18 mouse cellular contexts compared by ENCODE assay signal in genomic region chr11:70293881-70294280, GRCm38 (mm10). TPM values are rescaled to one million over a fixed set of nuclear protein-coding genes. Genes with fewer than 3 reads are reported as not detected.
A peak's percentile ranks its signal among the peaks of the same experiment; 100 is the strongest.
DNase-seq lines count a peak whose midpoint lies in the region; ATAC-seq and TF ChIP-seq lines count a peak whose summit lies in the region.
"Had no signal": no experiment of that assay in that cellular context is flagged by ENCODE, and none has a peak within 500 bp of the region (broad histone marks: within the 10 kb centered on the region; RNA-seq: fewer than 3 reads in every experiment).

No protein-coding gene starts in this region.

- H3K4me1 ChIP-seq in hindbrain, postnatal 0 days (ENCODE audit: insufficient read depth, low read length), result no peaks in the 10 kb centered on the region
- peaks cover 5% of the 10 kb centered on the region for H3K4me1 ChIP-seq in hindbrain, embryonic 10.5 days (replicated peaks)
- H3K4me1 ChIP-seq: midbrain, embryonic 15.5 days had no signal

- H3K27me3 ChIP-seq in hindbrain, postnatal 0 days (ENCODE audit: insufficient read depth, low read length), result no peaks in the 10 kb centered on the region; the same call in 1 of the 2 replicates
- H3K27me3 ChIP-seq in hindbrain, embryonic 10.5 days (ENCODE audit: insufficient read depth, poor library complexity, severe bottlenecking), result no peaks in the 10 kb centered on the region
- H3K27me3 ChIP-seq: heart, embryonic 13.5 days; midbrain, embryonic 15.5 days had no signal

- no peak overlapping the region for H3K27ac ChIP-seq in hindbrain, postnatal 0 days
- no peak overlapping the region for H3K27ac ChIP-seq in hindbrain, embryonic 10.5 days
- H3K27ac ChIP-seq in layer of hippocampus, adult 2 months, result no peak overlapping the region
- H3K27ac ChIP-seq: heart, embryonic 13.5 days; midbrain, embryonic 15.5 days had no signal

- H3K9me3 ChIP-seq in hindbrain, postnatal 0 days (ENCODE audit: low read length), result no peaks in the 10 kb centered on the region
- H3K9me3 ChIP-seq in hindbrain, embryonic 10.5 days, result no peaks in the 10 kb centered on the region
- H3K9me3 ChIP-seq: heart, embryonic 13.5 days; midbrain, embryonic 15.5 days had no signal

- TF ChIP-seq CTCF in hindbrain, postnatal 0 days (IDR thresholded peaks at IDR 0.05; ENCODE audit: low read depth), result no peak
- TF ChIP-seq CTCF in layer of hippocampus, adult 2 months (conservative IDR thresholded peaks at IDR 0.05), result no peak

- no peaks in the 10 kb centered on the region for H3K36me3 ChIP-seq in hindbrain, postnatal 0 days (ENCODE audit: insufficient read depth, low read length)
- H3K36me3 ChIP-seq in hindbrain, embryonic 10.5 days, result no peaks in the 10 kb centered on the region
- H3K36me3 ChIP-seq: heart, embryonic 13.5 days; midbrain, embryonic 15.5 days had no signal

- ATAC-seq in hindbrain, postnatal 0 days, result no peak
- ATAC-seq: midbrain, embryonic 15.5 days had no signal

- H3K4me3 ChIP-seq in hindbrain, postnatal 0 days (ENCODE audit: low read length), result no peak overlapping the region
- no peak overlapping the region for H3K4me3 ChIP-seq in hindbrain, embryonic 10.5 days
- no peak overlapping the region for H3K4me3 ChIP-seq in layer of hippocampus, adult 2 months
- H3K4me3 ChIP-seq: heart, embryonic 13.5 days; midbrain, embryonic 15.5 days had no signal

- peak; percentile 7 for DNase-seq in cerebellum, adult 11-12 months
- no peak for DNase-seq in cerebellum, adult 11 months
- DNase-seq in hindbrain, postnatal 0 days (ENCODE audit: low spot score), result peak; percentile 37
- DNase-seq in hindbrain, embryonic 10.5 days (ENCODE audit: low spot score), result no peak
- DNase-seq in layer of hippocampus, adult 2 months (ENCODE audit: low spot score in 2 of 2), result peak; percentile 29 to 63
- peak; percentile 10 for DNase-seq in right cerebral cortex, postnatal 4 days
- DNase-seq in thymus, postnatal 0 days (ENCODE audit: low spot score), result no peak
- DNase-seq in urinary bladder, adult 2 months (ENCODE audit: low spot score), result no peak
- DNase-seq: adrenal gland, postnatal 10 days; gastrocnemius, postnatal 14 days; heart, postnatal 4 days; kidney, adult 8-10 months; kidney, postnatal 36 days; lung, embryonic 14.5 days; thymus, adult 18-20 months had no signal

- WGBS in hindbrain, postnatal 0 days, result 80% methylated on average over 6 of the region's 6 CpGs
- WGBS in hindbrain, embryonic 10.5 days, result 88% methylated on average over 6 of the region's 6 CpGs

- H3K4me2 ChIP-seq in hindbrain, postnatal 0 days (ENCODE audit: low read depth, low read length), result no peak overlapping the region
- H3K4me2 ChIP-seq: heart, embryonic 13.5 days; lung, embryonic 14.5 days; midbrain, embryonic 15.5 days had no signal

- H3K9ac ChIP-seq in hindbrain, postnatal 0 days (replicated peaks; ENCODE audit: low read length), result no peak overlapping the region
- H3K9ac ChIP-seq: heart, embryonic 13.5 days; lung, embryonic 14.5 days; midbrain, embryonic 15.5 days had no signal

RNA-seq across cellular contexts. Expression of gene Alox12e, which starts 28.5 kb away (rescaled TPM):
- not detected in 2 replicates for total RNA-seq in hindbrain, postnatal 0 days (2014; rRNA removed)
- polyA plus RNA-seq in hindbrain, postnatal 0 days (2015; fragmentation: Nextera tagmentation; extraction: Ambion mirVana), result 0.08 and 0.09 TPM in 2 replicates
- not detected in 2 replicates for polyA plus RNA-seq in hindbrain, embryonic 10.5 days (2016; fragmentation: Nextera tagmentation; extraction: Ambion mirVana)
- total RNA-seq in layer of hippocampus, adult 2 months (2021), result not detected
- 30.8 and 37.8 TPM in 2 replicates for polyA plus RNA-seq in thymus, postnatal 0 days (2015; fragmentation: Nextera tagmentation; extraction: Ambion mirVana)
- 0.14 and 0.21 TPM in 2 replicates for polyA plus RNA-seq in urinary bladder, adult 2 months (2012; rRNA removed)
- total RNA-seq: adrenal gland, postnatal 10 days; liver, adult 2 months had no signal
- polyA plus RNA-seq: heart, embryonic 13.5 days; liver, adult 2 months; lung, embryonic 14.5 days had no signal

RNA-seq across cellular contexts. Expression of gene Alox12, which starts 38.7 kb away (rescaled TPM):
- total RNA-seq in hindbrain, postnatal 0 days (2014; rRNA removed), result 0.16 and 0.36 TPM in 2 replicates
- 0.32 and 0.49 TPM in 2 replicates for polyA plus RNA-seq in hindbrain, postnatal 0 days (2015; fragmentation: Nextera tagmentation; extraction: Ambion mirVana)
- 2.4 and 3.7 TPM in 2 replicates for polyA plus RNA-seq in hindbrain, embryonic 10.5 days (2016; fragmentation: Nextera tagmentation; extraction: Ambion mirVana)
- under 1 TPM; 0.13 to 0.27 TPM for total RNA-seq in layer of hippocampus, adult 2 months (2021)
- 0.54 and 0.61 TPM in 2 replicates for polyA plus RNA-seq in thymus, postnatal 0 days (2015; fragmentation: Nextera tagmentation; extraction: Ambion mirVana)
- polyA plus RNA-seq in urinary bladder, adult 2 months (2012; rRNA removed), result 14.7 and 15.3 TPM in 2 replicates

RNA-seq across cellular contexts. Expression of gene Rnasek, which starts 54.2 kb away (rescaled TPM):
- 85.4 and 88.6 TPM in 2 replicates for total RNA-seq in hindbrain, postnatal 0 days (2014; rRNA removed)
- 597 and 610 TPM in 2 replicates for polyA plus RNA-seq in hindbrain, postnatal 0 days (2015; fragmentation: Nextera tagmentation; extraction: Ambion mirVana)
- polyA plus RNA-seq in hindbrain, embryonic 10.5 days (2016; fragmentation: Nextera tagmentation; extraction: Ambion mirVana), result 125 and 171 TPM in 2 replicates
- total RNA-seq in layer of hippocampus, adult 2 months (2021), result 100 to 1,000 TPM; 272 to 278 TPM
- 355 and 365 TPM in 2 replicates for polyA plus RNA-seq in thymus, postnatal 0 days (2015; fragmentation: Nextera tagmentation; extraction: Ambion mirVana)
- 128 and 143 TPM in 2 replicates for polyA plus RNA-seq in urinary bladder, adult 2 months (2012; rRNA removed)

RNA-seq across cellular contexts. Expression of gene Gm21988, which starts 54.3 kb away (rescaled TPM):
- total RNA-seq in hindbrain, postnatal 0 days (2014; rRNA removed), result 1.9 and 2.8 TPM in 2 replicates
- polyA plus RNA-seq in hindbrain, postnatal 0 days (2015; fragmentation: Nextera tagmentation; extraction: Ambion mirVana), result 14.2 and 15.2 TPM in 2 replicates
- 10.0 and 14.5 TPM in 2 replicates for polyA plus RNA-seq in hindbrain, embryonic 10.5 days (2016; fragmentation: Nextera tagmentation; extraction: Ambion mirVana)
- total RNA-seq in layer of hippocampus, adult 2 months (2021), result 1 to 10 TPM; 3.9 to 4.3 TPM
- 13.0 and 13.9 TPM in 2 replicates for polyA plus RNA-seq in thymus, postnatal 0 days (2015; fragmentation: Nextera tagmentation; extraction: Ambion mirVana)
- polyA plus RNA-seq in urinary bladder, adult 2 months (2012; rRNA removed), result 7.4 and 8.7 TPM in 2 replicates

RNA-seq across cellular contexts. Expression of gene 0610010K14Rik, which starts 56.2 kb away (rescaled TPM):
- 61.6 and 96.0 TPM in 2 replicates for total RNA-seq in hindbrain, postnatal 0 days (2014; rRNA removed)
- 172 and 185 TPM in 2 replicates for polyA plus RNA-seq in hindbrain, postnatal 0 days (2015; fragmentation: Nextera tagmentation; extraction: Ambion mirVana)
- 240 and 261 TPM in 2 replicates for polyA plus RNA-seq in hindbrain, embryonic 10.5 days (2016; fragmentation: Nextera tagmentation; extraction: Ambion mirVana)
- 10 to 100 TPM; 43.8 to 48.7 TPM for total RNA-seq in layer of hippocampus, adult 2 months (2021)
- polyA plus RNA-seq in thymus, postnatal 0 days (2015; fragmentation: Nextera tagmentation; extraction: Ambion mirVana), result 174 and 191 TPM in 2 replicates
- 55.2 and 69.0 TPM in 2 replicates for polyA plus RNA-seq in urinary bladder, adult 2 months (2012; rRNA removed)

Comparison
In these comparisons a context has a peak if more than half of its experiments do, and no peak if none do; other contexts are left out.
1. DNase-seq: peak in cerebellum, adult 11-12 months (single experiment), hindbrain, postnatal 0 days (single experiment), layer of hippocampus, adult 2 months (2 of 2) and right cerebral cortex, postnatal 4 days (single experiment); none in cerebellum, adult 11 months (single experiment), hindbrain, embryonic 10.5 days (single experiment), thymus, postnatal 0 days (single experiment) and urinary bladder, adult 2 months (single experiment).
2. RNA of gene Alox12e, which starts 28.5 kb away (polyA plus RNA-seq): 30.8 to 37.8 TPM in thymus, postnatal 0 days; 0.14 to 0.21 TPM in urinary bladder, adult 2 months, 0.08 to 0.09 TPM in hindbrain, postnatal 0 days and not detected in hindbrain, embryonic 10.5 days; every median in the first group is over 10 times any median in the second.